Mouse (Mus musculus) kidney, adult 2 months (tissue): ENCODE results near the gene Ube2c. TPM values are rescaled to one million over a fixed set of nuclear protein-coding genes. Genes with fewer than 3 reads are reported as not detected.

ENCODE experiments used
- DNase-seq: peaks from one replicate; pipeline ENCODE4 v3.0.0; 2021
- H3K27ac ChIP-seq: fragments of 200-500 bp; 2 replicates; pipeline ENCODE4 v1.5.1; 2012; ENCODE audit warnings: low read depth, low read length, control low read depth, inconsistent platforms; ENCODE audit not compliant: insufficient read depth
- H3K27me3 ChIP-seq: fragments of 200-500 bp; replicated peaks from 2 replicates; pipeline ENCODE4 v1.6.1; 2012; ENCODE audit warnings: mild to moderate bottlenecking, moderate library complexity, low read length, inconsistent platforms; ENCODE audit not compliant: control insufficient read depth, insufficient read depth
- H3K36me3 ChIP-seq: fragments of 200-500 bp; 2 replicates; pipeline ENCODE4 v1.6.1; 2012; ENCODE audit warnings: mild to moderate bottlenecking, moderate library complexity, low read length, inconsistent platforms; ENCODE audit not compliant: control insufficient read depth, insufficient read depth
- H3K4me1 ChIP-seq: fragments of 200-500 bp; 2 replicates; pipeline ENCODE4 v1.6.1; 2011; ENCODE audit warnings: low read length; ENCODE audit not compliant: control insufficient read depth, insufficient read depth
- H3K4me3 ChIP-seq: fragments of 200-500 bp; 2 replicates; pipeline ENCODE4 v1.5.1; 2011; ENCODE audit warnings: mild to moderate bottlenecking, low read depth, low read length, control low read depth; ENCODE audit not compliant: insufficient read depth
- CTCF ChIP-seq: fragments of 200-500 bp; conservative IDR thresholded peaks from 2 replicates; pipeline ENCODE4 v1.5.1; 2011; ENCODE audit warnings: low read depth, mild to moderate bottlenecking, control low read depth, low read length, moderate library complexity, mixed read lengths; ENCODE audit not compliant: insufficient read depth, insufficient read length
- POLR2A ChIP-seq: fragments of 200-500 bp; IDR thresholded peaks from one replicate; pipeline ENCODE4 v1.6.1; 2011; ENCODE audit warnings: low read depth, low read length, control low read depth
- WGBS: fragments of 180-500 bp; shearing (Covaris S2); methylation state at CpG from one replicate; pipeline ENCODE4 v1.1.7; 2018; 5-methylcytosine and 5-hydroxymethylcytosine counted together
- polyA plus RNA-seq: library from polyadenylated mRNA; depleted of rRNA; stranded (reverse); fragments of >200 nt; gene quantifications from 2 replicates; pipeline ENCODE4 v1.2.3, GENCODE M21; 2012

Ube2c gene
- polyA plus RNA-seq, 1 experiment, result 6.6 TPM

GRCm38 (mm10) chr2:164773989-164774364 lies 4.3 kb downstream of the Ube2c start:
- no peaks in the 10 kb centered on the region for H3K36me3 ChIP-seq
- WGBS, result 67% methylated on average over 5 of the region's 5 CpGs
- H3K4me3 ChIP-seq, result no peak overlapping the region
- H3K27ac ChIP-seq, result no peak overlapping the region
- no peak for DNase-seq
- TF ChIP-seq CTCF (no peak), POLR2A (no peak)
- no peaks in the 10 kb centered on the region for H3K27me3 ChIP-seq
- H3K4me1 ChIP-seq, result peaks cover 3% of the 10 kb centered on the region; the same call in 1 of the 2 replicates

- Histone ChIP-seq H3K27ac (no peak overlapping the region), H3K27me3 (no peaks in the 10 kb centered on the region), H3K4me1 (no peaks in the 10 kb centered on the region), H3K36me3 (no peaks in the 10 kb centered on the region), H3K4me3 (no peak overlapping the region)
- no peak for DNase-seq
- WGBS, result 86% methylated on average over 6 of the region's 6 CpGs
- no peak for TF ChIP-seq POLR2A
- no peak for TF ChIP-seq CTCF
Measured at GRCm38 (mm10) chr2:164776130-164776529, 6.4 kb downstream of the Ube2c start.

GRCm38 (mm10) chr2:164776801-164777200 lies 7.1 kb downstream of the Ube2c start:
- TF ChIP-seq CTCF, result no peak
- no peak for TF ChIP-seq POLR2A
- H3K27me3 ChIP-seq, result no peaks in the 10 kb centered on the region
- 63% methylated on average over 17 of the region's 17 CpGs for WGBS
- H3K27ac ChIP-seq, result no peak overlapping the region
- DNase-seq, result no peak
- H3K36me3 ChIP-seq, result no peaks in the 10 kb centered on the region
- no peak overlapping the region for H3K4me3 ChIP-seq
- no peaks in the 10 kb centered on the region for H3K4me1 ChIP-seq

GRCm38 (mm10) chr2:164777246-164778014 lies 7.7 kb downstream of the Ube2c start:
- WGBS, result 82% methylated on average over 30 of the region's 30 CpGs
- Histone ChIP-seq H3K4me1 (no peaks in the 10 kb centered on the region), H3K27ac (no peak overlapping the region), H3K4me3 (no peak overlapping the region), H3K27me3 (no peaks in the 10 kb centered on the region), H3K36me3 (no peaks in the 10 kb centered on the region)
- no peak for DNase-seq
- TF ChIP-seq POLR2A, result no peak
- TF ChIP-seq CTCF, result no peak

GRCm38 (mm10) chr2:164778015-164778287 lies 8.3 kb downstream of the Ube2c start:
- Histone ChIP-seq H3K27me3 (no peaks in the 10 kb centered on the region), H3K4me3 (no peak overlapping the region), H3K27ac (no peak overlapping the region), H3K36me3 (no peaks in the 10 kb centered on the region), H3K4me1 (no peaks in the 10 kb centered on the region)
- 94% methylated on average over 11 of the region's 11 CpGs for WGBS
- TF ChIP-seq POLR2A (no peak), CTCF (no peak)
- no peak for DNase-seq

GRCm38 (mm10) chr2:164778809-164779208 lies 9.1 kb downstream of the Ube2c start:
- no peaks in the 10 kb centered on the region for H3K36me3 ChIP-seq
- H3K4me3 ChIP-seq, result no peak overlapping the region
- 68% methylated on average over 7 of the region's 7 CpGs for WGBS
- DNase-seq, result no peak
- H3K27me3 ChIP-seq, result no peaks in the 10 kb centered on the region
- TF ChIP-seq CTCF (no peak), POLR2A (no peak)
- no peak overlapping the region for H3K27ac ChIP-seq
- H3K4me1 ChIP-seq, result peaks cover 2% of the 10 kb centered on the region; the same call in 1 of the 2 replicates

GRCm38 (mm10) chr2:164779481-164780086 lies 9.9 kb downstream of the Ube2c start, which contains the start of gene Tnnc2:
Gene Tnnc2, minus strand, starts transcription at chr2:164779967.
- Histone ChIP-seq H3K4me1 (peaks cover 3% of the 10 kb centered on the region; the same call in 1 of the 2 replicates), H3K27me3 (no peaks in the 10 kb centered on the region), H3K4me3 (no peak within 1 kb of the TSS), H3K27ac (no peak within 1 kb of the TSS), H3K36me3 (no peaks in the 10 kb centered on the region)
- no peak for TF ChIP-seq CTCF
- no peak for TF ChIP-seq POLR2A
- DNase-seq, result no peak
- WGBS, result 72% methylated on average over 8 of the region's 8 CpGs

GRCm38 (mm10) chr2:164781876-164782275 lies 12.2 kb downstream of the Ube2c start:
- Histone ChIP-seq H3K36me3 (no peaks in the 10 kb centered on the region), H3K27me3 (no peaks in the 10 kb centered on the region), H3K4me3 (no peak overlapping the region), H3K4me1 (peaks cover 7% of the 10 kb centered on the region; the same call in 1 of the 2 replicates), H3K27ac (no peak overlapping the region)
- DNase-seq, result no peak
- TF ChIP-seq POLR2A, result no peak
- TF ChIP-seq CTCF, result no peak
- WGBS, result 74% methylated on average over 4 of the region's 4 CpGs
